Mouse (Mus musculus): ENCODE measurements around the gene Tcirg1. TPM values are rescaled to one million over a fixed set of nuclear protein-coding genes. Genes with fewer than 3 reads are reported as not detected.
A peak's percentile ranks its signal among the peaks of the same experiment; 100 is the strongest.

Gene Tcirg1
- total RNA-seq, 2 experiments from 2014 or later, result 80.5 to 91.9 TPM

- peak in 1 of 2 experiments; percentile 41 for DNase-seq (ENCODE audit: low spot score in 2 of 2)
Observed at GRCm38 (mm10) chr19:3851979-3852681, 54.8 kb downstream of the Tcirg1 start.

GRCm38 (mm10) chr19:3851502-3851962, 55.4 kb downstream of the Tcirg1 start, which contains the start of gene Chka:
Chka (plus strand) TSS chr19:3851773.
- DNase-seq (ENCODE audit: low spot score in 2 of 2), result peak; percentile 90 to 97

GRCm38 (mm10) chr19:3850847-3851469, 56.0 kb downstream of the Tcirg1 start:
- peak in 1 of 2 experiments; percentile 44 for DNase-seq (ENCODE audit: low spot score in 2 of 2)

- no peak for DNase-seq (ENCODE audit: low spot score in 2 of 2)
Observed at GRCm38 (mm10) chr19:3850076-3850475, 56.9 kb downstream of the Tcirg1 start.

GRCm38 (mm10) chr19:3849251-3849650, 57.7 kb downstream of the Tcirg1 start:
- DNase-seq (ENCODE audit: low spot score in 2 of 2), result no peak

GRCm38 (mm10) chr19:3848207-3848808, 58.6 kb downstream of the Tcirg1 start:
- no peak for DNase-seq (ENCODE audit: low spot score in 2 of 2)

- DNase-seq (ENCODE audit: low spot score in 2 of 2), result no peak
Observed at GRCm38 (mm10) chr19:3847711-3848110, 59.2 kb downstream of the Tcirg1 start.

GRCm38 (mm10) chr19:3846676-3847604, 60.0 kb downstream of the Tcirg1 start:
- DNase-seq (ENCODE audit: low spot score in 2 of 2), result no peak

Other genes with a start within 250 kb of the Tcirg1 start
- 100 to 1,000 TPM; 109 to 117 TPM for gene Lrp5, start 220.6 kb downstream of the Tcirg1 start, total RNA-seq (2021)
- gene 1810055G02Rik, start 198.8 kb downstream of the Tcirg1 start, total RNA-seq (2021), result 10 to 100 TPM; 23.7 to 23.9 TPM
- gene Kmt5b, start 139.7 kb downstream of the Tcirg1 start, total RNA-seq (2021), result 10 to 100 TPM; 69.7 to 70.8 TPM
- gene Chka, start 55.4 kb downstream of the Tcirg1 start, total RNA-seq (2021), result 10 to 100 TPM; 63.5 to 70.5 TPM
- 100 to 1,000 TPM; 205 to 212 TPM for gene Ndufs8, start 5.6 kb upstream of the Tcirg1 start, total RNA-seq (2021)
- 100 to 1,000 TPM; 117 to 121 TPM for gene Aldh3b1, start 22.7 kb upstream of the Tcirg1 start, total RNA-seq (2021)
- gene Unc93b1, start 28.1 kb upstream of the Tcirg1 start, total RNA-seq (2021), result 10 to 100 TPM; 53.9 to 60.7 TPM
- under 1 TPM; 0.67 to 0.87 TPM for gene Aldh3b3, start 51.5 kb upstream of the Tcirg1 start, total RNA-seq (2021)
- 1 to 10 TPM; 7.5 to 8.4 TPM for gene Aldh3b2, start 65.2 kb upstream of the Tcirg1 start, total RNA-seq (2021)
- 10 to 100 TPM; 32.3 to 36.8 TPM for gene Acy3, start 79.4 kb upstream of the Tcirg1 start, total RNA-seq (2021)
- under 1 TPM in 1 of 2 experiments, not detected in 1; 0.34 TPM for gene Tbx10, start 85.6 kb upstream of the Tcirg1 start, total RNA-seq (2021)
- 10 to 100 TPM; 21.7 to 21.9 TPM for gene Nudt8, start 93.4 kb upstream of the Tcirg1 start, total RNA-seq (2021)
- gene Gm49405, start 93.5 kb upstream of the Tcirg1 start, total RNA-seq (2021), result 1 to 10 TPM; 1.7 to 1.8 TPM
- 1 to 10 TPM; 2.4 to 2.6 TPM for gene Doc2g, start 96.2 kb upstream of the Tcirg1 start, total RNA-seq (2021)
- 100 to 1,000 TPM; 253 to 283 TPM for gene Ndufv1, start 105.7 kb upstream of the Tcirg1 start, total RNA-seq (2021)
- 100 to 1,000 TPM; 258 to 283 TPM for gene Gstp1, start 130.9 kb upstream of the Tcirg1 start, total RNA-seq (2021)
- 10 to 100 TPM; 52.6 to 68.8 TPM for gene Gstp2, start 138.9 kb upstream of the Tcirg1 start, total RNA-seq (2021)
- gene Gstp3, start 152.4 kb upstream of the Tcirg1 start, total RNA-seq (2021), result 10 to 100 TPM in 1 of 2 experiments, 1 to 10 TPM in 1; 1.9 to 37.5 TPM
- gene Cabp2, start 174.4 kb upstream of the Tcirg1 start, total RNA-seq (2021), result 1 to 10 TPM in 1 of 2 experiments, not detected in 1; 1.2 TPM
- gene Cdk2ap2, start 190.0 kb upstream of the Tcirg1 start, total RNA-seq (2021), result 10 to 100 TPM; 45.8 to 47.3 TPM
- 10 to 100 TPM; 51.6 to 65.0 TPM for gene Pitpnm1, start 192.9 kb upstream of the Tcirg1 start, total RNA-seq (2021)
- 10 to 100 TPM; 86.1 to 88.5 TPM for gene Aip, start 218.7 kb upstream of the Tcirg1 start, total RNA-seq (2021)
- gene Gpr152, start 232.7 kb upstream of the Tcirg1 start, total RNA-seq (2021), result under 1 TPM; 0.08 to 0.14 TPM
- under 1 TPM in 1 of 2 experiments, not detected in 1; 0.20 TPM for gene Cabp4, start 236.9 kb upstream of the Tcirg1 start, total RNA-seq (2021)
- gene Coro1b, start 241.5 kb upstream of the Tcirg1 start, total RNA-seq (2021), result 100 to 1,000 TPM; 192 to 203 TPM
- 1 to 10 TPM; 5.1 to 5.2 TPM for gene Ptprcap, start 246.5 kb upstream of the Tcirg1 start, total RNA-seq (2021)